Mouse (Mus musculus): ENCODE measurements at regions not wholly inside any gene's neighbourhood (a gene's known extent, or its start where the extent isn't known, plus 50 kb on each side); places are given as distances from the start of the nearest gene placed in this dataset.

DNA sequence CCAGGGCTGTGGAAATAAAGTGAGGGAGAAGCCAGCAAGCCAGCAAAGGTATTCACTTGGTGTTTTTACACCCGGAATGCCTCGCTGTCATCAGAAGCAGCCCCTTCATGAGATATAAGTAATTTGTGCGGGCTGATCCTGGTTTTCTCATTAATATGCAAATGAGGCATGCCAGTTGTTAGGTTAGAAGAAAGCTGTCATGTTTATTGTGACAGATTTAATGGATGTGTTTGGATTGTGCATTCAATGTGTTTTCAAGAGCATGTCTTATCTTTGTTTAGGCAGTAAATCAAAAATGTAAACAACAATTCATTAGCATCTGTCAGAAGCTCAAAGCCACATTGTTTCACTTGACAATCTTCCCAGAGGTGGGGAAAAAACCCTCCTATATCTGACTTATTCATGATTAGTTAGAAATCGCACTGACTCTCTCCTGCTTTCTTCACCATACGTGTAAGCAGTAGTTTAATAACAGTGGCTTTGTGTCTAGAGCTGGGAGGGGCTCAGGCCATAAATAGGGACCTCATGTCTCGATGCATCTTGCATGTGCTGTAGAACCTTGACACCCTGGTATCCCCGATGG lies 65.8 kb upstream of the Ctbp2 start:
- WGBS, result 59% methylated on average over 7 of the region's 7 CpGs
- no peaks in the 10 kb centered on the region for H3K9me3 ChIP-seq
- no peak overlapping the region for H3K4me3 ChIP-seq
- peaks cover 15% of the 10 kb centered on the region for H3K4me1 ChIP-seq
- H3K27ac ChIP-seq, result no peak overlapping the region
- H3K27me3 ChIP-seq (ENCODE audit: insufficient read depth, poor library complexity, severe bottlenecking), result peaks cover 5% of the 10 kb centered on the region; the same call in 1 of the 2 replicates
- no peak for DNase-seq (ENCODE audit: low spot score)
- no peaks in the 10 kb centered on the region for H3K36me3 ChIP-seq

DNA sequence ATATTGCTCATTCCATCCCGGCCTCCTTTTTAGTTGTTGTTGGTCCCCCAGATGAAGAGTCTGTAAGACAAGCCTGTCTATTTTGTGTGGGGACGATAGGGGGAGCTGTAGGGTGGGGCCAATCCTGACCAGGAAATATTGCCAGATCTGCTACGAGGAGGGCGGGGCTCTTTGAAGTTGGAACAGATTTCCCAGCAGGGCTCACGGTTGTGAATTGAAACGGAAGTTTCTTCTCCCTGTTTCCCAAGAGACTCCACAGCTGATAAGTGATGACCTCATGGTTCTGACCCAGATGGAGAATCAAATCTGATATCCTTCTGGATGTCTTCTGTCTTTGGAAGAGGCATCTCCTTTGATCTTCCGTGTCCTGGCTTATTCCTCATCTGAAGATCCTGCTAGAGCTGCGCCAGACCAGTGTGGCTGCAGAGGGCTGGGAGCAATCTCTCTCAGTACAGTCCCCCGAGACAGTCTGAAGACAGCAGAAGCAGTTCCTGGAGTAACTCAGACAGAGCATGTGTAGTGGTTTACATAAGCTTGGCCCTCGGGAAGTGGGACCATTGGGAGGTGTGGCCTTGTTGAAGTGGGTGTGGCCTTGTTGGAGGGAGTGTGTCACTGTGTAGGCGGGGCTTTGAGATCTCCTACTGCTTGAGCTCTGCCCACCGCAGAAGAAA lies 61.9 kb upstream of the Ctbp2 start:
- peak overlapping the region; percentile 43 for H3K4me3 ChIP-seq
- 0 out of 2 replicates have a peak overlapping the region, but pooled peaks have one; percentile 23 for H3K27ac ChIP-seq
- DNase-seq (ENCODE audit: low spot score), result peak; percentile 89
- peaks cover 2% of the 10 kb centered on the region; the same call in 1 of the 2 replicates for H3K9me3 ChIP-seq
- peaks cover 18% of the 10 kb centered on the region for H3K4me1 ChIP-seq
- no peaks in the 10 kb centered on the region for H3K36me3 ChIP-seq
- H3K27me3 ChIP-seq (ENCODE audit: insufficient read depth, poor library complexity, severe bottlenecking), result no peaks in the 10 kb centered on the region
- WGBS, result 14% methylated on average over 12 of the region's 12 CpGs

- DNase-seq (ENCODE audit: low spot score), result no peak
- 46% methylated on average over 16 of the region's 16 CpGs for WGBS
- H3K9me3 ChIP-seq, result peaks cover 2% of the 10 kb centered on the region; the same call in 1 of the 2 replicates
- H3K4me3 ChIP-seq, result peak overlapping the region; percentile 29
- H3K4me1 ChIP-seq, result peaks cover 18% of the 10 kb centered on the region
- H3K27ac ChIP-seq, result no peak overlapping the region
- no peaks in the 10 kb centered on the region for H3K27me3 ChIP-seq (ENCODE audit: insufficient read depth, poor library complexity, severe bottlenecking)
- H3K36me3 ChIP-seq, result no peaks in the 10 kb centered on the region
These were observed 60.9 kb upstream of the Ctbp2 start for GRCm38 (mm10) chr7:133184905-133185594.

DNA sequence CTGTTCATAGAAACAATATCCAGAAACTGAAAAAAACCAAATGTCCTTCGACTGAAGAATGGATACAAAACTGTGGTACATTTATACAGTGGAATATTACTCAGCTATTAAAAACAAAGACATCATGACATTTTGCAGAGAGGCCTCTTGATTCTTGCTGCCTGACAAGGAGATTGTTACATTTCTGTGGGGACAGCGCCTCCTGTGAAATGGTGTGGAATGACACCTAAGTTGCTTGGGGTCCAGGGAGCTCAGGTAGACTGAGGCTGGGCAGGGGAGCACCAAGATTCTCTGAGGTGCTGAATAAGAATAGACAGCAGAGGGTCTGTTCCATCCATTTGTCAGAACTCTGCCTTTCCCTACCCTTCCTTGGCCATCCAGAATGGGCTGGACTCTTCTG lies 57.2 kb upstream of the Ctbp2 start:
- DNase-seq (ENCODE audit: low spot score), result no peak
- 35% methylated on average over 2 of the region's 2 CpGs for WGBS
- peaks cover 23% of the 10 kb centered on the region for H3K4me1 ChIP-seq
- no peaks in the 10 kb centered on the region for H3K36me3 ChIP-seq
- no peak overlapping the region for H3K4me3 ChIP-seq
- H3K9me3 ChIP-seq, result peaks cover 2% of the 10 kb centered on the region; the same call in 1 of the 2 replicates
- no peaks in the 10 kb centered on the region for H3K27me3 ChIP-seq (ENCODE audit: insufficient read depth, poor library complexity, severe bottlenecking)
- H3K27ac ChIP-seq, result no peak overlapping the region

DNA sequence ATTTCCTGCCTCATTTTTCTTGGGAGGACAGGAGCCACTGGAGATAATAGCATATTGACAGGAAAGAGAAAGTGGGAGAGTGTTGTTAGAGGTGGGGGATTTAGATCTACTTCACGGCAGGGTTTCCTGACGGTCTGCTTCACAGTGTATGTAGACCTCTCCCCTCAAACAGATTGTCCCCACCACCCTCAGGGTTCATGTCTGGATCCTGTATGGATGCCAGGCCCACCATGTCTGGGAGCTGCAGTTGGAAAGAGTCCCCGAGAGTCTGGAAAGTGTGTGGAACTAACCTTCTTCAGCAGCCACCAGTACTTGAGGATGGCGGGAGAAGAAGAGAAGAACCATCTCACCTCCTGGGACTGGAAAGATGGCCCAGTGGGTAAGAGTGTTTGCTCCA lies 53.0 kb upstream of the Ctbp2 start:
- 72% methylated on average over 4 of the region's 4 CpGs for WGBS
- Histone ChIP-seq H3K9me3 (no peaks in the 10 kb centered on the region), H3K4me3 (no peak overlapping the region), H3K27ac (0 out of 2 replicates have a peak overlapping the region, but pooled peaks have one; percentile 30), H3K27me3 (ENCODE audit: insufficient read depth, poor library complexity, severe bottlenecking) (no peaks in the 10 kb centered on the region), H3K4me1 (peaks cover 7% of the 10 kb centered on the region), H3K36me3 (no peaks in the 10 kb centered on the region)
- DNase-seq (ENCODE audit: low spot score), result no peak

DNA sequence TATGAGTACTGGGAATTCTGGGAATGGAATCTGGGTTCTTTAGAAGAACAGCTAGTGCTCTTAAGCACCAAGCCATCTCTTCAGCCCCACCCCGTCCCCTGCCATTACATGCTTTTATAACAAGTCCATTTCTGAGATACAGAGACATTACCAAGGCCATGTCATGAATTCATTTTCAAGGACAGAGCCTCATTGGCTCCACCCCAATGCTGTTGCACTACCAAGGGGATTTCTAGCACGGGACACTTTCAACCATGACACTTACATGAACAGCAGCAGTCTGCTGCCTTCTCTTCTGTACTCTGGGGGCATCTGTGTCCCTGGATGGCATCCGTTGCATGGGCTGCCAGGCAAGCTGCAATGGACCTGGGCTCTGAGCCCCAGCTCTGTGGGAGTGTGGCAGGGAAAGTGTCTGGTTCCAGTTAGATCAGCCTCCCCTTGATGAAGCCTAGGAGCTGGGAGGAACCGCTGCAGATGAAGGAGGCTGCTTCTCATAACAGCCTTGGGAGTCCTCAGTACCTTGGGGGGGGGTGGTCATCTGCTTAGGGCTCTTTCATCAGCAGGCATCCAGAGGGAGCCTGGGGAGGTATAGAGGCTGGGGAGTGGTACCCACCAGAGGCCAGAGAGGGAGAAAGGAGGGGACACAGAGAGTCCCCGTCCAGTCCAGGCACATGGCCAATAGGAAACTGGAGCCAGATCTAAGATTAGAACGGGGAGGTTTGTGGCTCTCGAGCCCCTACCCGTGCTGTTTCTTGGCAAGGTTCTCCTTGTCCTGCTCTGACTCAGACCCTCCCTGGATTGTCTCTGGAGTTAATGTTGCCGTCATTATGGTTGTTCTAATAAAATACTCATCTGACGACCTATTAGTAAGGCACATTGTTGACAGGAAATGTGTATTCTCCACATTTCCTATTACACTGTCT lies 52.4 kb upstream of the Ctbp2 start:
- H3K9me3 ChIP-seq, result no peaks in the 10 kb centered on the region
- no peak for DNase-seq (ENCODE audit: low spot score)
- H3K36me3 ChIP-seq, result no peaks in the 10 kb centered on the region
- H3K27me3 ChIP-seq (ENCODE audit: insufficient read depth, poor library complexity, severe bottlenecking), result no peaks in the 10 kb centered on the region
- WGBS, result 55% methylated on average over 10 of the region's 10 CpGs
- H3K4me1 ChIP-seq, result peaks cover 7% of the 10 kb centered on the region
- no peak overlapping the region for H3K4me3 ChIP-seq
- H3K27ac ChIP-seq, result no peak overlapping the region

All from heart, embryonic 10.5 days (tissue).